Mouse (Mus musculus) hindbrain, embryonic 15.5 days (tissue): ENCODE measurements around the gene Cwc25. TPM values are rescaled to one million over a fixed set of nuclear protein-coding genes. Genes with fewer than 3 reads are reported as not detected.

Experiments
- ATAC-seq: fragments of 200-750 bp; cut with Nextera tagmentation; 2 replicates; pipeline ENCODE4 v1.8.0; 2017; ENCODE audit warnings: low read depth, moderate number of reproducible peaks, moderate TSS enrichment; ENCODE audit not compliant: low FRiP score
- H3K27ac ChIP-seq: fragments of 300-500 bp; sonication (generic); replicated peaks from 2 replicates; pipeline ENCODE4 v1.5.1; 2015; ENCODE audit warnings: mild to moderate bottlenecking, inconsistent platforms
- H3K27me3 ChIP-seq: fragments of 300-500 bp; sonication (generic); 2 replicates; pipeline ENCODE4 v1.6.1; 2015; ENCODE audit warnings: control low read depth, inconsistent platforms
- H3K36me3 ChIP-seq: fragments of 300-500 bp; sonication (generic); 2 replicates; pipeline ENCODE4 v1.6.1; 2015; ENCODE audit warnings: control low read depth, inconsistent platforms
- H3K4me1 ChIP-seq: fragments of 300-500 bp; sonication (generic); replicated peaks from 2 replicates; pipeline ENCODE4 v1.6.1; 2015; ENCODE audit warnings: control low read depth, inconsistent platforms
- H3K4me2 ChIP-seq: fragments of 300-500 bp; sonication (generic); 2 replicates; pipeline ENCODE4 v1.6.1; 2015; ENCODE audit warnings: moderate library complexity, mild to moderate bottlenecking, inconsistent platforms
- H3K4me3 ChIP-seq: fragments of 300-500 bp; sonication (generic); 2 replicates; pipeline ENCODE4 v1.5.1; 2015; ENCODE audit warnings: mild to moderate bottlenecking, inconsistent platforms
- H3K9ac ChIP-seq: fragments of 300-500 bp; sonication (generic); 2 replicates; pipeline ENCODE4 v1.6.1; 2015; ENCODE audit warnings: inconsistent platforms
- H3K9me3 ChIP-seq: fragments of 300-500 bp; sonication (generic); 2 replicates; pipeline ENCODE4 v1.6.1; 2016; ENCODE audit warnings: control low read depth, inconsistent platforms
- WGBS: fragments of 180-500 bp; shearing (Covaris S2); methylation state at CpG from one replicate; pipeline ENCODE4 v1.1.7; 2015; 5-methylcytosine and 5-hydroxymethylcytosine counted together
- polyA plus RNA-seq: library from polyadenylated mRNA; unstranded; fragments of >200 nt; fragmentation: Nextera tagmentation; extraction: Ambion mirVana; gene quantifications from 2 replicates; pipeline ENCODE4 v1.2.1, GENCODE M21; 2015

Gene Cwc25
- polyA plus RNA-seq, 1 experiment from 2014 or later = 16.2 TPM

GRCm38 (mm10) chr11:97701581-97702392 lies 64.6 kb downstream of the Cwc25 start:
- H3K4me2 ChIP-seq = peak overlapping the region; percentile 92
- WGBS = 52% methylated on average over 15 of the region's 15 CpGs
- H3K27ac ChIP-seq = peak overlapping the region; percentile 94
- H3K36me3 ChIP-seq = peaks cover 6% of the 10 kb centered on the region; the same call in 1 of the 2 replicates
- ATAC-seq = no peak
- H3K4me3 ChIP-seq = peak overlapping the region; percentile 91
- H3K9ac ChIP-seq = 0 out of 2 replicates have a peak overlapping the region, but pooled peaks have one; percentile 14
- no peaks in the 10 kb centered on the region for H3K9me3 ChIP-seq
- no peaks in the 10 kb centered on the region for H3K27me3 ChIP-seq
- peaks cover 42% of the 10 kb centered on the region for H3K4me1 ChIP-seq

DNA sequence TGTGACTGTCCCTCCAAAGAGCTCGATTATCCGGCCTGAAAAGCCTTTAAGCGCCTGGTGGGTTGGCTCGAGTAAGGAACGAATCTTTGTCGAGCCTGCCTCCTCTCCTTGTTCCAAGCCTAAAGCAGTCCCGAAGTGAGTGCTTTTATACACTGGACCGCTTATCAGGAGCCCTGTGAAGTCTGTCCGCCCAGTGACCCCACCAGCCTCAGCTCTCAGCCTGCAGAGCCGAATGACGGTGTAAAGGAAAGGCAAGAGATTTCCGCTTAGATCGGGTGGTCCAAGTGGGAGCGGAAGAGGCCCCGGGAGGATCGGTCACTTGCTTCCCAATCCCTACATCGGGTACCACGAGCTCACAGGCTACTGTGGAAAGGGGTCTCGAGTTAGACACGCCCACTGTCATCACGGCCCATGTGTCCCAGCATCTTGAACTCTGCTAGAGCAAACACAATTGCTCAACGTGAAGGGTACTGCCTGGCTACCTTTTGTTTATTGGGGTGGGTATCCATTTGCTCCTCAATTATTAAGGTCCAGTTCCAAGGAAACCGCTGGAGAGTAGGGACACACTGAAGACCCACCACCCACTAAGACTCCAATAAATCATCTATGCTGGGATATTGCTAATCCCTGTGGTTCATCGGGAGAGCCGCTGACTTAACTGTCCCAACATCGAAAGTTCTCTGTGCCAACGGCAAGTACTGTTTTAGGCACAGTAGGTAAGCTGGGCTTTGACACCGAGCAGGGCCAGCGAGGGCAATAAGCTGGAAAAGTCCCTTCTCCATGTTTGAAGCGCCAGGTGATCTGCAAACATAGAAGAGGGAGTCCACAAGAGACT lies 65.4 kb downstream of the Cwc25 start:
- Histone ChIP-seq H3K36me3 (0 out of 2 replicates have a peak, but pooled peaks cover 3% of the 10 kb centered on the region), H3K9me3 (no peaks in the 10 kb centered on the region), H3K9ac (peak overlapping the region; percentile 81), H3K4me3 (peak overlapping the region; percentile 91), H3K27me3 (no peaks in the 10 kb centered on the region), H3K4me1 (peaks cover 50% of the 10 kb centered on the region), H3K4me2 (peak overlapping the region; percentile 92), H3K27ac (peak overlapping the region; percentile 94)
- ATAC-seq = no peak
- WGBS = 17% methylated on average over 30 of the region's 30 CpGs

- peak; percentile 4; the same call in 1 of the 2 replicates for ATAC-seq
- Histone ChIP-seq H3K27me3 (no peaks in the 10 kb centered on the region), H3K4me1 (peaks cover 58% of the 10 kb centered on the region), H3K27ac (peak within 1 kb of the TSS; percentile 94), H3K4me3 (peak within 1 kb of the TSS; percentile 91), H3K36me3 (0 out of 2 replicates have a peak, but pooled peaks cover 3% of the 10 kb centered on the region), H3K4me2 (peak within 1 kb of the TSS; percentile 92), H3K9me3 (no peaks in the 10 kb centered on the region), H3K9ac (peak within 1 kb of the TSS; percentile 92)
- whole genome bisulfite sequencing = under 1% methylated on average over 85 of the region's 85 CpGs
Measured at GRCm38 (mm10) chr11:97700003-97700745, 66.2 kb downstream of the Cwc25 start, which contains the start of gene Pcgf2. TSS of gene Pcgf2 (minus strand) at chr11:97700497.

- peak; percentile 42 for ATAC-seq
- peaks cover 59% of the 10 kb centered on the region for H3K4me1 ChIP-seq
- no peaks in the 10 kb centered on the region for H3K27me3 ChIP-seq
- peak overlapping the region; percentile 92 for H3K9ac ChIP-seq
- H3K27ac ChIP-seq = peak overlapping the region; percentile 94
- H3K36me3 ChIP-seq = no peaks in the 10 kb centered on the region
- 0% methylated on average over 6 of the region's 9 CpGs for WGBS
- peak overlapping the region; percentile 91 for H3K4me3 ChIP-seq
- peak overlapping the region; percentile 92 for H3K4me2 ChIP-seq
- no peaks in the 10 kb centered on the region for H3K9me3 ChIP-seq
Measured at GRCm38 (mm10) chr11:97699626-97700002, 66.7 kb downstream of the Cwc25 start.

GRCm38 (mm10) chr11:97698741-97699611 lies 67.4 kb downstream of the Cwc25 start:
- H3K9ac ChIP-seq = peak overlapping the region; percentile 92
- no peak for ATAC-seq
- H3K9me3 ChIP-seq = no peaks in the 10 kb centered on the region
- WGBS = 1% methylated on average over 48 of the region's 63 CpGs
- no peaks in the 10 kb centered on the region for H3K27me3 ChIP-seq
- H3K27ac ChIP-seq = peak overlapping the region; percentile 94
- peak overlapping the region; percentile 92 for H3K4me2 ChIP-seq
- no peaks in the 10 kb centered on the region for H3K36me3 ChIP-seq
- H3K4me1 ChIP-seq = peaks cover 59% of the 10 kb centered on the region
- peak overlapping the region; percentile 91 for H3K4me3 ChIP-seq

- ATAC-seq = no peak
- Histone ChIP-seq H3K27me3 (no peaks in the 10 kb centered on the region), H3K27ac (peak overlapping the region; percentile 94), H3K9me3 (no peaks in the 10 kb centered on the region), H3K9ac (peak overlapping the region; percentile 92), H3K36me3 (no peaks in the 10 kb centered on the region), H3K4me2 (peak overlapping the region; percentile 92), H3K4me1 (peaks cover 63% of the 10 kb centered on the region), H3K4me3 (peak overlapping the region; percentile 91)
- WGBS = under 1% methylated on average over 14 of the region's 14 CpGs
Measured at GRCm38 (mm10) chr11:97697891-97698529, 68.3 kb downstream of the Cwc25 start.

DNA sequence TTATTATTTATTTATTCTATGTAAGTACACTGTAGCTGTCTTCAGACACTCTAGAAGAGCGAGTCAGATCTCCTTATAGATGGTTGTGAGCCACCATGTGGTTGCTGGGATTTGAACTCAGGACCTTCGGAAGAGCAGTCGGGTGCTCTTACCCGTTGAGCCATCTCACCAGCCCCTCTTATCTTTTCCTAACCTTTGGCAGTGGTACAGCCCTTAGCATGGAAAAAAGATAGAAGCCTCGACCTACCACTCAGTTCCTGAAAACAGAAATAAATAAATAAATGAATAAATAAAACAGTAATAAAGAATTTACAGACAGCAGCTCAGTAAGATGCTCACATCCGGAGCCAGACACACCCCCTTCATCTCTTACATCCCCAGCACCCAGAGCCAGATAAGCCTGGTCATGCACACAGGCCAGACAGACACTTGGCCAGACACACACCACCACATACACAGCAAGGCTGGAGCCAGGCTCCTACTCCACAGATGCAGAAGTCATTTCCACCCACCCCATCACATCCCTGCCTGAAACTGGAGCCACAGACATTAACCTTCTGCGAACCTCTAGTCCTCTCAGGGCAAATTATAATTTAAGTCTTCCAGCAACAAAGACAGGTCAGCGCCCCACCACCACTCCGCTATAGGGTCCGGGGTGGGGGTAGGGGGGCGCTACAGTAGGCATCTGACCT lies 69.0 kb downstream of the Cwc25 start:
- 51% methylated on average over 11 of the region's 11 CpGs for WGBS
- Histone ChIP-seq H3K4me2 (peak overlapping the region; percentile 92), H3K27ac (peak overlapping the region; percentile 94), H3K9ac (peak overlapping the region; percentile 92), H3K4me1 (peaks cover 66% of the 10 kb centered on the region), H3K4me3 (peak overlapping the region; percentile 91), H3K36me3 (peaks cover 5% of the 10 kb centered on the region), H3K27me3 (no peaks in the 10 kb centered on the region), H3K9me3 (no peaks in the 10 kb centered on the region)
- no peak for ATAC-seq

DNA sequence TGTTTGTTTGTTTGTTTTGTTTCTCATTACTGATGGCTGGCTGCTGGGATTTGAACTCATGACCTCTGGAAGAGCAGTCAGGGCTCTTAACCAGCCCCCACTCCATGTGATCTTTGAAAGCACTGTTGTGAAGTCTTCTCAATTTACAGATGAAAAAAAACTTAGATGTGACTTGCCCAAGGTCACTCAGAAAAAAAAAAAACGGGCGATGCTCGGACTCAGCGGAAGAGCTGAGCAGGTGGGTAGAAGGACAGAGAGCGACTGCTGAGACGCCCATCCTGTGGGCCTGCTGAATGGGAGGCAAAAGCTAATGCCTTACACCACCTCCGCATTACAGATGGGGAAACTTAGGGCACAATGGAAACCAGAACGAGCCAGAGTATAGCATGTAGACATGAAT lies 69.7 kb downstream of the Cwc25 start:
- H3K9ac ChIP-seq = no peak overlapping the region
- H3K4me3 ChIP-seq = peak overlapping the region; percentile 91
- 68% methylated on average over 8 of the region's 8 CpGs for WGBS
- H3K4me2 ChIP-seq = peak overlapping the region; percentile 92
- H3K36me3 ChIP-seq = peaks cover 11% of the 10 kb centered on the region
- H3K27ac ChIP-seq = no peak overlapping the region
- peaks cover 60% of the 10 kb centered on the region for H3K4me1 ChIP-seq
- no peaks in the 10 kb centered on the region for H3K9me3 ChIP-seq
- no peaks in the 10 kb centered on the region for H3K27me3 ChIP-seq
- no peak for ATAC-seq

GRCm38 (mm10) chr11:97695712-97696401 lies 70.5 kb downstream of the Cwc25 start:
- peak overlapping the region; percentile 91 for H3K4me3 ChIP-seq
- H3K4me2 ChIP-seq = peak overlapping the region; percentile 92
- 0 out of 2 replicates have a peak overlapping the region, but pooled peaks have one; percentile 29 for H3K9ac ChIP-seq
- H3K27me3 ChIP-seq = no peaks in the 10 kb centered on the region
- peak overlapping the region; percentile 80 for H3K27ac ChIP-seq
- no peaks in the 10 kb centered on the region for H3K9me3 ChIP-seq
- peaks cover 52% of the 10 kb centered on the region for H3K4me1 ChIP-seq
- WGBS = 24% methylated on average over 9 of the region's 9 CpGs
- H3K36me3 ChIP-seq = peaks cover 19% of the 10 kb centered on the region
- ATAC-seq = no peak
